Mouse (Mus musculus): ENCODE data around the gene Ttyh2. TPM values are rescaled to one million over a fixed set of nuclear protein-coding genes. Genes with fewer than 3 reads are reported as not detected.

Ttyh2 gene
- polyA plus RNA-seq, 1 experiment, result 130 TPM

- Histone ChIP-seq H3K27ac (ENCODE audit: insufficient read depth, low read depth, low read length) (no peak within 1 kb of the TSS), H3K4me1 (ENCODE audit: control insufficient read depth, insufficient read depth, insufficient read length, low read length) (peaks cover 3% of the 10 kb centered on the region), H3K36me3 (ENCODE audit: control insufficient read depth, insufficient read depth, low read length) (no peaks in the 10 kb centered on the region), H3K4me3 (ENCODE audit: low read depth, low read length) (peak within 1 kb of the TSS; percentile 62), H3K27me3 (ENCODE audit: control insufficient read depth, insufficient read depth, low read length) (no peaks in the 10 kb centered on the region)
- TF ChIP-seq POLR2A (IDR thresholded peaks at IDR 0.05; ENCODE audit: low read depth, low read length), result no peak
- TF ChIP-seq CTCF (IDR thresholded peaks at IDR 0.05; ENCODE audit: extremely low read depth, insufficient read length, insufficient replicate concordance, low read depth, low read length), result no peak
- WGBS, result 3% methylated on average over 51 of the region's 51 CpGs
These were observed 89.9 kb downstream of the Ttyh2 start, which contains the start of gene Kif19a for GRCm38 (mm10) chr11:114764820-114765818. Kif19a (plus strand) TSS chr11:114765388.

GRCm38 (mm10) chr11:114769911-114770310 lies 94.7 kb downstream of the Ttyh2 start:
- no peaks in the 10 kb centered on the region for H3K27me3 ChIP-seq (ENCODE audit: control insufficient read depth, insufficient read depth, low read length)
- H3K36me3 ChIP-seq (ENCODE audit: control insufficient read depth, insufficient read depth, low read length), result no peaks in the 10 kb centered on the region
- no peak overlapping the region for H3K27ac ChIP-seq (ENCODE audit: insufficient read depth, low read depth, low read length)
- no peak overlapping the region for H3K4me3 ChIP-seq (ENCODE audit: low read depth, low read length)
- TF ChIP-seq POLR2A (IDR thresholded peaks at IDR 0.05; ENCODE audit: low read depth, low read length), result no peak
- no peak for TF ChIP-seq CTCF (IDR thresholded peaks at IDR 0.05; ENCODE audit: extremely low read depth, insufficient read length, insufficient replicate concordance, low read depth, low read length)
- peaks cover 3% of the 10 kb centered on the region for H3K4me1 ChIP-seq (ENCODE audit: control insufficient read depth, insufficient read depth, insufficient read length, low read length)
- 67% methylated on average over 6 of the region's 6 CpGs for WGBS

Other genes starting within 250 kb of the Ttyh2 start
- gene Rpl38, start 6.9 kb upstream of the Ttyh2 start, polyA plus RNA-seq (2012; rRNA removed), result 103 and 130 TPM in 2 replicates
- 0.30 and 0.56 TPM in 2 replicates for gene Dnaic2, start 52.0 kb downstream of the Ttyh2 start, polyA plus RNA-seq (2012; rRNA removed)
- 1.7 and 2.0 TPM in 2 replicates for gene Kif19a, start 90.0 kb downstream of the Ttyh2 start, polyA plus RNA-seq (2012; rRNA removed)
- gene Btbd17, start 120.5 kb downstream of the Ttyh2 start, polyA plus RNA-seq (2012; rRNA removed), result 0.44 and 0.52 TPM in 2 replicates
- 0.10 TPM in 1 of 2 replicates, not detected in the other for gene Gpr142, start 123.5 kb downstream of the Ttyh2 start, polyA plus RNA-seq (2012; rRNA removed)
- 4.4 TPM in 2 replicates for gene Gprc5c, start 175.7 kb downstream of the Ttyh2 start, polyA plus RNA-seq (2012; rRNA removed)
- gene Cd300a, start 214.6 kb downstream of the Ttyh2 start, polyA plus RNA-seq (2012; rRNA removed), result 0.76 and 0.91 TPM in 2 replicates

All from small intestine, adult 2 months (tissue).